In the genomic region with DNA sequence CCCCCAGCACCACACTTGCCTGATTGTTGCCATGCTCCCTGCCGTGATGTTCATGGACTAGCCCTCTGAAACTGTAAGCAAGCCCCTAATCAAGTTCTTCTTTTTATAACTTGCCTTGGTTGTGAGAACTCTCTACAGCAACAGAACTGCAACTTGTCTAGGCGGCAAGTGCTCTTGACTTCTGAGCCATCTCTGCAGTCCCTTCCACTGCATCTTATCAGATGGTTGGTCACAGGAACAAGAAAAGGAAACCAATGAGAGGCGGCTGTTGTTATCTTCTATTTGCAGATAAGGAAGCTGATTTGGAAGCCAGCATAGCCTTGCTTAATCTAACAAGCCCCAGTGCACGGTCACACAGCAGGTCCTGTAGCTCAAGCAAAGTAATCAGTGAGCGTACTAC, we compare ENCODE assay signal across 27 mouse cellular contexts. TPM values are rescaled to one million over a fixed set of nuclear protein-coding genes. Genes with fewer than 3 reads are reported as not detected.
DNase-seq lines count a peak whose midpoint lies in the region; ATAC-seq and TF ChIP-seq lines count a peak whose summit lies in the region.
"Had no signal": no experiment of that assay in that cellular context is flagged by ENCODE, and none has a peak within 500 bp of the region (broad histone marks: within the 10 kb centered on the region; RNA-seq: fewer than 3 reads in every experiment).

No protein-coding gene starts in this region.

- H3K27me3 ChIP-seq in liver, adult 2 months (ENCODE audit: control insufficient read depth, insufficient read depth, low read length), result no peaks in the 10 kb centered on the region
- no peaks in the 10 kb centered on the region for H3K27me3 ChIP-seq in liver, embryonic 12.5 days (replicated peaks)
- H3K27me3 ChIP-seq in MEL (ENCODE audit: control insufficient read depth in 1 of 2, insufficient read depth in 2 of 2, low read length in 2 of 2), result no peaks in the 10 kb centered on the region
- no peaks in the 10 kb centered on the region; the same call in 1 of the 2 replicates for H3K27me3 ChIP-seq in forebrain, embryonic 10.5 days (ENCODE audit: poor library complexity, severe bottlenecking)
- H3K27me3 ChIP-seq: embryonic facial prominence, embryonic 12.5 days; forebrain, embryonic 15.5 days; hindbrain, embryonic 12.5 days; limb, embryonic 15.5 days; midbrain, embryonic 13.5 days had no signal

- no peaks in the 10 kb centered on the region for H3K9me3 ChIP-seq in liver, embryonic 12.5 days (replicated peaks)
- no peaks in the 10 kb centered on the region for H3K9me3 ChIP-seq in MEL (replicated peaks; ENCODE audit: insufficient read depth, low read length)
- 0 out of 2 replicates have a peak, but pooled peaks cover 3% of the 10 kb centered on the region for H3K9me3 ChIP-seq in forebrain, embryonic 10.5 days
- H3K9me3 ChIP-seq: embryonic facial prominence, embryonic 12.5 days; forebrain, embryonic 15.5 days; hindbrain, embryonic 12.5 days; limb, embryonic 10.5 days; limb, embryonic 15.5 days had no signal

- peak; percentile 84 for DNase-seq in liver, adult 2 months (ENCODE audit: extremely low read depth, low read depth, low spot score)
- peak; percentile 89 for DNase-seq in MEL (ENCODE audit: low read depth, low spot score)
- no peak for DNase-seq in forebrain, embryonic 10.5 days (ENCODE audit: extremely low spot score, low spot score)
- DNase-seq in left cerebral cortex, adult 11 months (ENCODE audit: low spot score), result no peak
- no peak for DNase-seq in liver
- DNase-seq: adrenal gland, postnatal 10 days; cerebellum, adult 9-10 months; cerebellum, postnatal 36 days; embryo, embryonic 11 days; heart, postnatal 14 days; kidney, adult 9 months; kidney, postnatal 10 days; layer of hippocampus, postnatal 36 days; liver, postnatal 0 days; lung, postnatal 10 days; thymus, postnatal 4 days had no signal

- H3K9ac ChIP-seq in liver, adult 2 months (ENCODE audit: low read depth, low read length), result no peak overlapping the region
- no peak overlapping the region for H3K9ac ChIP-seq in liver, embryonic 12.5 days
- no peak overlapping the region for H3K9ac ChIP-seq in MEL (ENCODE audit: control insufficient read depth, low read depth, low read length, poor library complexity, severe bottlenecking)
- H3K9ac ChIP-seq: embryonic facial prominence, embryonic 12.5 days; forebrain, embryonic 15.5 days; hindbrain, embryonic 12.5 days; limb, embryonic 15.5 days; liver, postnatal 0 days; midbrain, embryonic 13.5 days had no signal

- TF ChIP-seq EP300 in MEL (IDR thresholded peaks at IDR 0.05; ENCODE audit: low read depth in 1 of 2, low read length in 2 of 2), result peak; percentile 83 to 88

- peaks cover 6% of the 10 kb centered on the region for H3K4me1 ChIP-seq in liver, adult 2 months (ENCODE audit: control insufficient read depth, insufficient read depth, low read length)
- H3K4me1 ChIP-seq in liver, embryonic 12.5 days, result peaks cover 11% of the 10 kb centered on the region; the same call in 1 of the 2 replicates
- H3K4me1 ChIP-seq in MEL (ENCODE audit: control insufficient read depth in 1 of 2, insufficient read depth in 2 of 2, low read length in 2 of 2), result peaks cover 29 to 52% of the 10 kb centered on the region in 2 experiments
- peaks cover 15% of the 10 kb centered on the region for H3K4me1 ChIP-seq in forebrain, embryonic 10.5 days
- H3K4me1 ChIP-seq: forebrain, embryonic 15.5 days; midbrain, embryonic 13.5 days had no signal

- no peak for ATAC-seq in liver, embryonic 12.5 days
- peak; percentile 57 for ATAC-seq in megakaryocyte, adult 5-6 weeks (ENCODE audit: poor library complexity, severe bottlenecking)
- ATAC-seq: CD4-positive, CD25-positive, alpha-beta regulatory T cell, adult 4 months; forebrain, embryonic 15.5 days; hindbrain, postnatal 0 days; intestine, postnatal 0 days; liver, postnatal 0 days; midbrain, embryonic 13.5 days had no signal

- no peak overlapping the region for H3K27ac ChIP-seq in liver, adult 2 months (replicated peaks; ENCODE audit: insufficient read depth, low read depth, low read length)
- no peak overlapping the region for H3K27ac ChIP-seq in liver, embryonic 12.5 days
- peak overlapping the region; percentile 79 for H3K27ac ChIP-seq in MEL (ENCODE audit: control insufficient read depth, low read depth, low read length)
- no peak overlapping the region for H3K27ac ChIP-seq in forebrain, embryonic 10.5 days
- H3K27ac ChIP-seq: embryonic facial prominence, embryonic 12.5 days; forebrain, embryonic 15.5 days; hindbrain, embryonic 12.5 days; hindbrain, postnatal 0 days; limb, embryonic 10.5 days; limb, embryonic 15.5 days; midbrain, embryonic 13.5 days had no signal

- peaks cover 34% of the 10 kb centered on the region for H3K79me2 ChIP-seq in liver, adult 2 months (ENCODE audit: control insufficient read depth, insufficient read depth, low read length)
- no peaks in the 10 kb centered on the region for H3K79me2 ChIP-seq in MEL (ENCODE audit: control insufficient read depth, insufficient read depth, low read length, poor library complexity)

- no peak overlapping the region for H3K4me2 ChIP-seq in liver, embryonic 12.5 days
- H3K4me2 ChIP-seq: embryonic facial prominence, embryonic 12.5 days; forebrain, embryonic 15.5 days; hindbrain, embryonic 12.5 days; limb, embryonic 15.5 days; midbrain, embryonic 13.5 days had no signal

- H3K4me3 ChIP-seq in liver, adult 2 months (ENCODE audit: insufficient read depth, low read depth, low read length), result no peak overlapping the region
- H3K4me3 ChIP-seq in liver, embryonic 12.5 days, result no peak overlapping the region
- H3K4me3 ChIP-seq in MEL (ENCODE audit: control insufficient read depth in 1 of 2, insufficient read depth in 1 of 2, low read depth in 2 of 2, low read length in 2 of 2), result no peak overlapping the region
- H3K4me3 ChIP-seq in forebrain, embryonic 10.5 days, result no peak overlapping the region
- H3K4me3 ChIP-seq: embryonic facial prominence, embryonic 12.5 days; forebrain, embryonic 15.5 days; hindbrain, embryonic 12.5 days; limb, embryonic 10.5 days; limb, embryonic 15.5 days; midbrain, embryonic 13.5 days had no signal

- H3K36me3 ChIP-seq in liver, adult 2 months (ENCODE audit: control insufficient read depth, insufficient read depth, low read length), result no peaks in the 10 kb centered on the region; the same call in 1 of the 2 replicates
- no peaks in the 10 kb centered on the region for H3K36me3 ChIP-seq in liver, embryonic 12.5 days
- peaks cover 0 to 30% of the 10 kb centered on the region in 2 experiments; a peak in 2 of 4 replicates for H3K36me3 ChIP-seq in MEL (ENCODE audit: control insufficient read depth in 1 of 2, insufficient read depth in 2 of 2, low read length in 2 of 2)
- H3K36me3 ChIP-seq in forebrain, embryonic 10.5 days (replicated peaks), result no peaks in the 10 kb centered on the region
- H3K36me3 ChIP-seq: embryonic facial prominence, embryonic 12.5 days; forebrain, embryonic 15.5 days; hindbrain, embryonic 12.5 days; limb, embryonic 10.5 days; limb, embryonic 15.5 days; midbrain, embryonic 13.5 days had no signal

- no peak for TF ChIP-seq RAD21 in MEL (IDR thresholded peaks at IDR 0.05; ENCODE audit: low read depth, low read length)

- no peak for TF ChIP-seq CTCF in liver, adult 2 months (IDR thresholded peaks at IDR 0.05; ENCODE audit: low read depth, low read length)
- no peak for TF ChIP-seq CTCF in MEL (IDR thresholded peaks at IDR 0.05 in 2 of 3, conservative IDR thresholded peaks at IDR 0.05 in 1 of 3; ENCODE audit: control insufficient read depth in 1 of 3, insufficient read depth in 1 of 3, low read depth in 2 of 3, low read length in 3 of 3, poor library complexity in 1 of 3, severe bottlenecking in 1 of 3)

- WGBS in liver, adult 2 months, result 32% methylated on average over 5 of the region's 5 CpGs
- WGBS in liver, embryonic 12.5 days (ENCODE audit: insufficient replicate concordance), result 19% methylated on average over 5 of the region's 5 CpGs
- WGBS in forebrain, embryonic 10.5 days, result 91% methylated on average over 5 of the region's 5 CpGs

- TF ChIP-seq POLR2A in liver, adult 2 months (IDR thresholded peaks at IDR 0.05; ENCODE audit: extremely low read depth, insufficient read depth, low read length), result no peak
- TF ChIP-seq POLR2A in MEL (IDR thresholded peaks at IDR 0.05; ENCODE audit: control insufficient read depth in 1 of 2, insufficient read depth in 1 of 2, low read depth in 1 of 2, low read length in 2 of 2, poor library complexity in 1 of 2), result 0 out of 4 replicates have a peak, but pooled peaks of 1 of the 2 experiments have one; percentile 23

TF ChIP-seq in MEL, 35 proteins besides CTCF, POLR2A, EP300 and RAD21 (continues in another document):
- TF ChIP-seq TCF12 (IDR thresholded peaks at IDR 0.05; ENCODE audit: low read depth, low read length) (peak; percentile 89), MXI1 (IDR thresholded peaks at IDR 0.05; ENCODE audit: low read depth, low read length) (peak; percentile 44), NRF1 (IDR thresholded peaks at IDR 0.05; ENCODE audit: insufficient read depth, low read depth, low read length, poor library complexity, severe bottlenecking) (no peak), MEF2A (IDR thresholded peaks at IDR 0.05; ENCODE audit: extremely low read depth, insufficient replicate concordance, low read depth, low read length, poor library complexity, severe bottlenecking) (peak; percentile 71; the same call in 1 of the 2 replicates), POLR2AphosphoS5 (IDR thresholded peaks at IDR 0.05; ENCODE audit: borderline replicate concordance, low read depth, low read length) (no peak), HCFC1 (IDR thresholded peaks at IDR 0.05; ENCODE audit: low read depth, low read length) (peak; percentile 52), RCOR1 (IDR thresholded peaks at IDR 0.05; ENCODE audit: low read depth, low read length) (peak; percentile 85; the same call in 1 of the 2 replicates), MYC (IDR thresholded peaks at IDR 0.05; ENCODE audit: low read depth, low read length) (peak; percentile 52; the same call in 1 of the 2 replicates), UBTF (IDR thresholded peaks at IDR 0.05; ENCODE audit: borderline replicate concordance, insufficient read depth, low read depth, low read length) (no peak), ZMIZ1 (IDR thresholded peaks at IDR 0.05; ENCODE audit: low read depth, low read length) (no peak), ZC3H11A (IDR thresholded peaks at IDR 0.05; ENCODE audit: low read depth, low read length) (no peak), SIN3A (IDR thresholded peaks at IDR 0.05; ENCODE audit: low read length) (peak; percentile 78)

RNA-seq across cellular contexts. Expression of a gene that starts 14.5 kb away (rescaled TPM):
- total RNA-seq in liver, adult 2 months (2014; rRNA removed), result 14.7 and 18.1 TPM in 2 replicates
- 2.8 and 3.5 TPM in 2 replicates for polyA plus RNA-seq in liver, adult 2 months (2012; rRNA removed)
- polyA plus RNA-seq in liver, embryonic 12.5 days (2016; fragmentation: Nextera tagmentation; extraction: Ambion mirVana), result 1.5 TPM in 2 replicates
- 0.04 TPM in 1 of 2 replicates, not detected in the other for total RNA-seq in MEL (2012; rRNA removed)
- polyA plus RNA-seq in MEL (2012; ENCODE audit: insufficient read depth in 1 of 2, insufficient read length in 2 of 2, low read depth in 1 of 2, low replicate concordance in 2 of 2, missing spikeins in 1 of 2), result under 1 TPM in 1 of 2 experiments, not detected in 1; 0.03 TPM
- total RNA-seq in megakaryocyte, adult 5-6 weeks (2015), result 22.7 and 23.6 TPM in 2 replicates
- 11.7 and 15.3 TPM in 2 replicates for total RNA-seq in megakaryocyte, adult 5-6 weeks (2017)
- 2.2 and 3.0 TPM in 2 replicates for polyA plus RNA-seq in forebrain, embryonic 10.5 days (2016; fragmentation: Nextera tagmentation; extraction: Ambion mirVana)

Comparison
In these comparisons a context has a peak if more than half of its experiments do, and no peak if none do; other contexts are left out.
1. DNase-seq: peak in liver, adult 2 months (single experiment) and MEL (single experiment); none in forebrain, embryonic 10.5 days (single experiment), left cerebral cortex, adult 11 months (single experiment) and liver (single experiment).